Mouse (Mus musculus) cerebellum, adult 18-20 months (tissue): ENCODE measurements at regions not wholly inside any gene's neighbourhood (a gene's known extent, or its start where the extent isn't known, plus 50 kb on each side); places are given as distances from the start of the nearest gene placed in this dataset.

Source experiments
- DNase-seq, 2 experiments: peaks; one replicate each; pipeline ENCODE4 v3.0.0; 2021

GRCm38 (mm10) chr12:77780885-77781698 lies 412.9 kb upstream of the Gm6657 start:
- DNase-seq, result peak; percentile 91 to 97

- no peak for DNase-seq
Observed at GRCm38 (mm10) chr12:77783909-77784308, 410.1 kb upstream of the Gm6657 start.

GRCm38 (mm10) chr12:77785647-77786046 lies 408.4 kb upstream of the Gm6657 start:
- no peak for DNase-seq

GRCm38 (mm10) chr12:77786678-77787077 lies 407.4 kb upstream of the Gm6657 start:
- no peak for DNase-seq

GRCm38 (mm10) chr12:77788273-77788672 lies 405.8 kb upstream of the Gm6657 start:
- no peak for DNase-seq

GRCm38 (mm10) chr12:77789427-77789826 lies 404.6 kb upstream of the Gm6657 start:
- no peak for DNase-seq

- no peak for DNase-seq
Observed at GRCm38 (mm10) chr12:77789871-77790270, 404.2 kb upstream of the Gm6657 start.

- DNase-seq, result peak; percentile 48 to 59
Observed at GRCm38 (mm10) chr12:77790891-77791672, 403.0 kb upstream of the Gm6657 start.

GRCm38 (mm10) chr12:77798516-77798915 lies 395.5 kb upstream of the Gm6657 start:
- no peak for DNase-seq

GRCm38 (mm10) chr12:77799134-77799770 lies 394.8 kb upstream of the Gm6657 start:
- no peak for DNase-seq

GRCm38 (mm10) chr12:77807674-77808073 lies 386.4 kb upstream of the Gm6657 start:
- DNase-seq, result no peak

- peak; percentile 21 to 38 for DNase-seq
Observed at GRCm38 (mm10) chr12:77811276-77811675, 382.8 kb upstream of the Gm6657 start.

GRCm38 (mm10) chr12:77819456-77819855 lies 374.6 kb upstream of the Gm6657 start:
- DNase-seq, result no peak

GRCm38 (mm10) chr12:77823381-77824030 lies 370.5 kb upstream of the Gm6657 start:
- DNase-seq, result no peak

- DNase-seq, result no peak
Observed at GRCm38 (mm10) chr12:77833411-77834169, 360.5 kb upstream of the Gm6657 start.

- DNase-seq, result no peak
Observed at GRCm38 (mm10) chr12:77834891-77835290, 359.2 kb upstream of the Gm6657 start.

- no peak for DNase-seq
Observed at GRCm38 (mm10) chr12:77836231-77836630, 357.8 kb upstream of the Gm6657 start.

GRCm38 (mm10) chr12:77841844-77842415 lies 352.1 kb upstream of the Gm6657 start:
- no peak for DNase-seq

GRCm38 (mm10) chr12:77852595-77853577 lies 341.2 kb upstream of the Gm6657 start:
- no peak for DNase-seq

- no peak for DNase-seq
Observed at GRCm38 (mm10) chr12:77854281-77855075, 339.6 kb upstream of the Gm6657 start.
